Mouse (Mus musculus) lung, adult 2 months (tissue): ENCODE results near the gene Atf6b.

Experiments used
- CTCF ChIP-seq: fragments of 200-500 bp; IDR thresholded peaks from 2 replicates; pipeline ENCODE4 v1.5.1; 2011; ENCODE audit warnings: mild to moderate bottlenecking, low read length, control low read depth; ENCODE audit not compliant: insufficient read depth
- POLR2A ChIP-seq: fragments of 200-500 bp; IDR thresholded peaks from 2 replicates; pipeline ENCODE4 v1.6.1; 2011; ENCODE audit warnings: low read depth, mild to moderate bottlenecking, control low read depth, low read length, borderline replicate concordance; ENCODE audit errors: extremely low read depth

GRCm38 (mm10) chr17:34648141-34648890 is 1.4 kb downstream of the Atf6b start:
- TF ChIP-seq POLR2A, result no peak
- no peak for TF ChIP-seq CTCF
